Mouse (Mus musculus) brain, adult 2 months (tissue): ENCODE data around the gene Foxp4.
"Not testable (repeated sequence)": the region's sequence is repeated elsewhere in the genome, so short reads cannot be mapped to it uniquely, and the experiment has no call there.

Experiments
- DNase-seq: peaks from one replicate; pipeline ENCODE4 v3.0.0; 2011; ENCODE audit warnings: low read depth, low spot score

The Foxp4 gene

DNA sequence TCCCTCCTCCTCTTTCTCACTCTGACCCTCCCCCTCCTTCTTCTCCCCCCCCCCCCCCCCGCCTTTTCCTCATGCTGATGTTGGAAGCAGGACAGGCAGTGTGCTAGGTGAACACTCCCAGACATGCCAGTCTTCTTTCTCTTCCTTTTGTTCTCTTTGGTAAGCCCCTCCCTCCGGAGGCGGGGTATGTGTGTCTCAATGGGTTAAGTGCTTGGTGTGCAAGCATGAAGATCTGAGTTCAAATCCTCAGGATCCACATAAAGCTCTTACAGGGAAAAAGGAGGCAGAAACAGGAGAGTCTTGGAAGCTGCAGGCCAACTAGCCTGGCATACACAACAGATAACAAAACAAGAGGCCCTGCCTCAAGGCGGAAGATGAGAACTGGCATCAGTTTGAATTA, 71.1 kb downstream of the Foxp4 start:
- no peak for DNase-seq

DNA sequence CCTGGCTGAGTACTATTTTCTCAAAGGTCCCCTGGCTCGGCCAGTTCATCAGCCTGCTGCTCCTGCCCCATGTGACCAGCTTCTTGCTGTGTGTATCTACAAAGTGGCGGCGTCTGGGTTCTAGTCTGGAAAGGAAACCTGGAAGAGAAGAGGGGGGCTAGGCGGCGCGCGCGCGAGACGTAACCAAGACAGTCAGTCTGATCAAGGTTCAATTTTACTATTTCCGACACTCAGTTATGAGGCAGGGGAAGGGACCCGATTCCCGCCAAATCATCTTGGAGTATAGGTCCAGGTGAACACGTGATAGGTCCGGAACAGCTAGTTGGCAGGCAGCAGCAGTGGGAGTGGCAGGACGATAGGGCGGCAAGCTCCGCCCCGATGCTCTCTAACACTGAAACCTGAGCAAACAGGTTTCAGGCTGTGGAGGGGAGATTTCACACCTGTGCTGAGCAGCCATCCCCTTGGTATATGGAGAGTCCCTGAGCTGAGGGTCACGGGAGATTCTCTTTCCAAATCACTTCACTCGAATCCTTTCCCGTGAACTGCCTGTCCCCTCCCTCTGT, 72.6 kb downstream of the Foxp4 start:
- DNase-seq = not testable (repeated sequence)

DNA sequence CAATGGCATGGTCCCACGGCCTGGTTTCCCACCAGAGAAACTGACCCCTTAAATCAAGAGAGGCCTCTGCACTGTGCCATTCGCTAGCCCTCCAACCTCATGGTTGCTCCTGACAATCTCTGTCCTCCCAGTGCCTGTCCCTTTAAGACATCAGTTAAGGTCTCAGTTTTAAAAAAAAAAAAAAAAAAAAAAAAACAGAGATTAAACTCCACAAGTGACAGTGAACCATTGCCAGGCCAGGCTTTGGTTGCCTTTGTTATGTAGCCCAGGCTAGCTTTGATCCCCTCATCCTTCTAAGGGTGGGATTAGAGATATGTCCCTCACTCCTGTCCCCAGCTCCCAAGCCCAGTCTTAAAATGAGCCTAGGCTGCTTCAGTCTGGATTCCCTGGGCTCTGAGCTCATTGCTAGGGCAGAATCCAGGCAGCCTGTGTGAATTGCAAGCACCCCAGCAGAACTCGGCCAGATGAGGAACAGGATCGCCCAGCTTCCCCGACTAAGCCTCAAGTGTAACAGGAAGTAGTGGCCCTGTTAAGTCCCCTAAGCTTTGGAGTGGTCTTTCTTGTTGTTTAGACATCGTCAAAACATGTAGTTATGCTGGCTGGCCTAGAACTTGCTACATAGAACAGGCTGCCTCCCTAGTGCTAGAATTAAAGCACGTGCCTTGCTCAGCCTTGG, 73.7 kb downstream of the Foxp4 start:
- no peak for DNase-seq

DNA sequence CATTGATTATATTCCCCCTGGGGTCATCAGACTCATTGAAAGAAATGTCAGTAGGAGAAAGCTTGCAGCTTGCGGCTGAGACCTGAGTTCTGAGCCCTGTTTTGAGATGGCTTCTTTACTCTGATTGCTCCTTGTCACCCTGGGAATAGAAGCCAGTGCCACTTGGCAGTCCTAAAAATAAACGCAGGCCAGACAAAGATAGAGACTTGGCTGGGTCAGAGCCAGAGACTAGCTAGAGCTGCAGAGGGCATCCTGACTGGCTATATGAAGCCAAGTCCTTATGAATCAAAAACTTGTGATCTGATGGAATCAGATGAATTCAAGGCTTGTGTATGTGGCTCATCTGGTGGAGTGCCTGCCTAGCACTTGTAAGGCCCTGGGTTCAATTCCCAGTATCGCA, 74.4 kb downstream of the Foxp4 start:
- DNase-seq = peak; percentile 44

DNA sequence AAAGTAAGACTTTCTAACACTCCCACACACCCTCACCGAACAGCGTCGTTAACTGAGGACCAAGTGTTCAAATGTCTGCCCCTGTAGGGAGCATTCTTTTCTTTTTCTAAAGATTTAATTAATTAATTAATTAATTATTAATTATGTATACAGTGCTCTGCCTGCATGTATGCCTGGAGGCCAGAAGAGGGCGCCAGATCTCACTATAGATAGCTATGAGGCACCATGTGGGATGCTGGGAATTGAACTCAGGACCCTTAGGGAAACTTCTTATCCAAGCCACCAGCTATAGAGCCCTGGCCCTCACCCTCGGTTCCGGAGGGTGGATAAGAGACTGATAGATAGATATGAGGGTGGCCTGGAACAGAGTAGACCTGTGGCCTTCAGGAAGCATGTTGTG, 76.5 kb downstream of the Foxp4 start:
- no peak for DNase-seq

- DNase-seq = no peak
Measured at GRCm38 (mm10) chr17:47845609-47846008, 78.8 kb downstream of the Foxp4 start.

- no peak for DNase-seq
Measured at GRCm38 (mm10) chr17:47843465-47843864, 81.0 kb downstream of the Foxp4 start.

DNA sequence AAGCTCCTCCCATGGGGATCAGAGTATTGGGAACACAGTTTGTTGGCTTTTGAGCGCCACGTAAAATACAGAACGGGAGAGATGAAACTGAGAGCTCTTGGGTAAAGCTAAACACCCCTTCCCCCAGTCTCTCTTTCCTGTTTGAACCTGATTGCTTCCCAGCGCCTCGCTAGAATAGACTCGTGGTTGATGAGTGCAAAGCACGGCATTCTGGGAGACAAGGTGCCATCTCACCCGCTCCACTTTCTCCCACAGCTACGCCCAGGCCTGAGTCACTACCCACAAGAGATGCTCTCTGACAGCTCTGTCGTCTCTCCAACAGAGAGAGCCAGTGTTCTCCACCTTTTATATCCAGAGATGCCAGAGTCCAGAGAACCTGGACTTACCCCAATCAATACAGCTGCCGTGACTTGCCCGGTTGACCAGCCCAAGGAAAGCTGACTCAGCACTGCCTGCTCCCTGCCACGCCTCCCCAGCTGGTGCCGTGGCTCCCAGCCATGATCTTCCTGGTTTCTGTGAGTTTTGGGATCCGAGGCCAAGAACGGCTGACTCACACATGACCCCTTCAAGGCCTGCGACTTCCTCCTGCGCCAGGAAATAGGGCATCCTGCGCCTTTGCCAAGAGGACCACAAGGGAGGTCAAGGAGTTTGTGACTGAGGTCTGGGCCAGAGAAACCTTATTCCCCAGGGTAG, 82.4 kb downstream of the Foxp4 start:
- peak; percentile 60 for DNase-seq

- no peak for DNase-seq
Measured at GRCm38 (mm10) chr17:47841521-47841920, 82.9 kb downstream of the Foxp4 start.

- DNase-seq = no peak
Measured at GRCm38 (mm10) chr17:47837808-47838207, 86.6 kb downstream of the Foxp4 start.

- peak; percentile 18 for DNase-seq
Measured at GRCm38 (mm10) chr17:47834482-47834767, 90.0 kb downstream of the Foxp4 start, which contains the start of gene Mdfi. Gene Mdfi (minus strand): TSS chr17:47834691.

DNA sequence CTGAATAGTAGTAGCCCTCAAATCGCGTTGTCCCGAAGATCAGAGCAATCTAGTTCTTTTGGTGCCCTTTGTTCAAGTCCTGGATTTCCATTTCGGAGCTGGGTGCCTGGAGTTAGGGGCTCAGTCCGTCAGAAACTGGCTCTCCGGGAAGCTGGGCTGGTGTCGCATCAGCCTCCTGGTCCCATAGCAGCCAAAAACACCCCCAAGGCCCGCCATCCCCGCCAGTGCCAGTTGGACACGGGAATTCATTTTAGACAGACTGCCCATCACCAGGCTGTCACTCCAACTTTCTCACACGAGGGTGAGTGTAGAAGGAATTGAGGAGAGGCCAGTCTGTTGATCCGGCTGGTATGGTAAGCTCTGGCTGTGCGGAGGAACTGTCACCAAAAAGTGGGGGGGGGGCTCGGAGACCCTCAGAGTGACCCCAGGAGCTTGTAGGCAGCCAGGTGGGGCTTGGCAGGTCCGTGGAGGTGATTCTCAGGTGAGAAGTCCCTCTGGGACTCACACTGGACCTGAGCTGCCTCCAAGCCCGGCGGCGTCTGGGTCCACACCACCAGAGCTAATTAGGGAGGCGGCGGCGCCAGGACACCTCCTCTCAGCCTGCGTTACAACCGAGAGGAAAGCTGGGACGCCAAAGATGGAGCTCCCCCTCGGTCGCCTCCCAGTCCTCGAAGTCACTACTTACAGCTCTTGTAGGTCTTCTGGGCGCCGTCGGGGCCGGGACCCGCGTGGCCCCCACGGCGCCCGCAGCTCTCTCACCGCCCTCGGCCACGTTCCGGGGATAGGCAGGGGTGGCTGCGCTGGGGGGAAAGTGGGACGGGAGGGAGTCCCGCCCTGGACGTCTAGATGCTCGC, 90.6 kb downstream of the Foxp4 start:
- DNase-seq = no peak

- DNase-seq = no peak
Measured at GRCm38 (mm10) chr17:47833029-47833627, 91.3 kb downstream of the Foxp4 start.

DNA sequence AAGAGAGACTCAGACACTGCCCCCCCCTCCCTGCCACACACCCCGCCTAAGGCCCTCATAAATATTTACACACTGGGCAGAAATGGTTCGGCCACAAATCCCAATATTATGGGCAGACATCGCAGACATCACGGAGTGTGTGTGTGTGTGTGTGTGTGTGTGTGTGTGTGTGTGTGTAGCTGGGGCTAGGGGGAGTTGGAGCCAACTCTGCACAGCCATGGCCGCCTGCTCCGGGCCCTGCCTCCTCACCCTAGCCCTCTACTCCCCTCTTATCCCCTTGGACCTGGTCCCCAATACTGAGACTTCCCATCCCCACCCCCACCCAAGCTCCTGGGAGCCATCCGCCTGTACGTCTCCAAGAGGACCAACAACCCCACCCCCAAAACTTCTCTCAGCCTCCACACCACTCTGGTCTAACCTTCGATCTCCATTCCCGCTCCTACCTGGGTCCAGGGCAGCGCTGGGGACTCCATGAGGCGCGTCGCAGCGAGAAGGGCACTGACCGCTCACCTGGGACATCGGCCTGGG, 91.9 kb downstream of the Foxp4 start:
- DNase-seq = no peak

DNA sequence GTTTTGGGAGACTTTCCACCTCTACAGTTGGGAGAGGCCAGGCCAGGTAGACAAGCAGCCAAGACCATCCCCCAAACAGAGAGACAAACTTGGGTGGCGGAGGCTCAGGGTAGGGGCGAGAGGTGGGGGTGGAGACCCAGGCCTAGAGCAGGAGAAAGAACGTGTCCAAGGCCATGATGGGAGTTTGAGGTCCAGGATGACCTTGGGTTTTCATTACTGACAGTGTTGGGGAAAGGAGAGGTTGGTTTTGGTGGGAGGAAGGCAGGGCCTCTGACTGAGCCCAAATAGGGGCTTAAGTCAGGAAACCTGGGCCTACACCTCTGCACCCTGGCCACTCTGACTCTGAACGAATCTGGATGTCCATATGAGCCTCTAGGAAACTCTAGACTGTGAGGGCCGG, 92.7 kb downstream of the Foxp4 start:
- DNase-seq = no peak

GRCm38 (mm10) chr17:47831161-47831560, 93.3 kb downstream of the Foxp4 start:
- DNase-seq = no peak

- no peak for DNase-seq
Measured at GRCm38 (mm10) chr17:47821339-47821738, 103.1 kb downstream of the Foxp4 start.

GRCm38 (mm10) chr17:47818038-47818725, 106.3 kb downstream of the Foxp4 start:
- DNase-seq = no peak
